Mouse (Mus musculus) C2C12 (cell line): ENCODE measurements around the gene Ppp1r8. TPM values are rescaled to one million over a fixed set of nuclear protein-coding genes. Genes with fewer than 3 reads are reported as not detected.
"Not testable (repeated sequence)": the region's sequence is repeated elsewhere in the genome, so short reads cannot be mapped to it uniquely, and the experiment has no call there.

Source experiments
- H3K27me3 ChIP-seq: one replicate; pipeline ENCODE4 v1.6.1; 2011; ENCODE audit not compliant: control insufficient read depth, insufficient read depth, insufficient read length
- H3K36me3 ChIP-seq: one replicate; pipeline ENCODE4 v1.6.1; 2011; ENCODE audit not compliant: control insufficient read depth, insufficient read depth
- H3K4me3 ChIP-seq: one replicate; pipeline ENCODE4 v1.5.1; 2011; ENCODE audit warnings: mild to moderate bottlenecking, control low read depth; ENCODE audit not compliant: poor library complexity, insufficient read depth, severe bottlenecking
- H3K79me2 ChIP-seq: one replicate; pipeline ENCODE4 v1.6.1; 2011; ENCODE audit not compliant: control insufficient read depth, insufficient read depth
- H3K79me3 ChIP-seq: one replicate; pipeline ENCODE4 v1.6.1; 2011; ENCODE audit warnings: low read depth, control low read depth
- H3ac ChIP-seq: one replicate; pipeline ENCODE3; 2011; ENCODE audit warnings: low read depth; ENCODE audit not compliant: control insufficient read depth, insufficient read length
- CEBPB ChIP-seq: IDR thresholded peaks from one replicate; pipeline ENCODE4 v1.6.1; 2011; ENCODE audit warnings: low read depth, mild to moderate bottlenecking, control low read depth, moderate library complexity
- CTCF ChIP-seq: IDR thresholded peaks from one replicate; pipeline ENCODE4 v1.5.1; 2011; ENCODE audit not compliant: control insufficient read depth, insufficient read depth, insufficient read length
- FOSL1 ChIP-seq: IDR thresholded peaks from one replicate; pipeline ENCODE4 v1.8.0; 2011; ENCODE audit warnings: mild to moderate bottlenecking, low read length; ENCODE audit not compliant: poor library complexity, insufficient read depth, severe bottlenecking
- MAX ChIP-seq: IDR thresholded peaks from one replicate; pipeline ENCODE4 v1.6.1; 2011; ENCODE audit warnings: mild to moderate bottlenecking, control low read depth
- MYOD1 ChIP-seq: IDR thresholded peaks from one replicate; pipeline ENCODE4 v1.6.1; 2011; ENCODE audit warnings: low read depth; ENCODE audit not compliant: control insufficient read depth, insufficient read length
- MYOG ChIP-seq: IDR thresholded peaks from one replicate; pipeline ENCODE4 v1.6.1; 2011; ENCODE audit not compliant: control insufficient read depth, insufficient read length; ENCODE audit errors: extremely low read depth
- USF1 ChIP-seq: IDR thresholded peaks from one replicate; pipeline ENCODE4 v1.6.1; 2011; ENCODE audit warnings: low read depth, mild to moderate bottlenecking, control low read depth, moderate library complexity
- polyA plus RNA-seq: library from polyadenylated mRNA; unstranded; fragments of >200 nt; fragmentation: generic; extraction: Trizol; gene quantifications from one replicate; pipeline ENCODE4 v1.2.1, GENCODE M21; 2012; ENCODE audit warnings: missing spikeins

Ppp1r8 gene
- polyA plus RNA-seq, 1 experiment: 81.7 TPM

- no peak for TF ChIP-seq MYOG
- no peak for TF ChIP-seq MAX
- TF ChIP-seq MYOD1: no peak
- Histone ChIP-seq H3K79me3 (no peaks in the 10 kb centered on the region), H3K4me3 (no peak overlapping the region), H3K79me2 (no peaks in the 10 kb centered on the region), H3K36me3 (no peaks in the 10 kb centered on the region), H3ac (no peak overlapping the region), H3K27me3 (peaks cover 11% of the 10 kb centered on the region)
Measured at GRCm38 (mm10) chr4:132798028-132798427, 44.9 kb downstream of the Ppp1r8 start.

GRCm38 (mm10) chr4:132797461-132797860, 45.5 kb downstream of the Ppp1r8 start:
- H3K27me3 ChIP-seq: peaks cover 11% of the 10 kb centered on the region

GRCm38 (mm10) chr4:132796196-132796886, 46.6 kb downstream of the Ppp1r8 start, which contains the start of gene Themis2:
Themis2 (minus strand) TSS chr4:132796387.
- no peak within 1 kb of the TSS for H3ac ChIP-seq
- no peaks in the 10 kb centered on the region for H3K36me3 ChIP-seq
- peaks cover 14% of the 10 kb centered on the region for H3K27me3 ChIP-seq
- H3K4me3 ChIP-seq: no peak within 1 kb of the TSS
- no peak for TF ChIP-seq FOSL1
- TF ChIP-seq MAX: no peak
- TF ChIP-seq MYOD1: no peak
- TF ChIP-seq USF1: no peak
- TF ChIP-seq MYOG: no peak
- TF ChIP-seq CTCF: no peak
- TF ChIP-seq CEBPB: no peak
- no peaks in the 10 kb centered on the region for H3K79me2 ChIP-seq
- H3K79me3 ChIP-seq: no peaks in the 10 kb centered on the region

More at GRCm38 (mm10) chr4:132797461-132797860, 45.5 kb downstream of the Ppp1r8 start:
- Histone ChIP-seq H3K36me3 (no peaks in the 10 kb centered on the region), H3ac (no peak overlapping the region), H3K4me3 (no peak overlapping the region), H3K79me3 (no peaks in the 10 kb centered on the region), H3K79me2 (no peaks in the 10 kb centered on the region)
- TF ChIP-seq MYOG (no peak), MAX (no peak), CEBPB (no peak), CTCF (no peak), USF1 (no peak), MYOD1 (no peak), FOSL1 (no peak)

DNA sequence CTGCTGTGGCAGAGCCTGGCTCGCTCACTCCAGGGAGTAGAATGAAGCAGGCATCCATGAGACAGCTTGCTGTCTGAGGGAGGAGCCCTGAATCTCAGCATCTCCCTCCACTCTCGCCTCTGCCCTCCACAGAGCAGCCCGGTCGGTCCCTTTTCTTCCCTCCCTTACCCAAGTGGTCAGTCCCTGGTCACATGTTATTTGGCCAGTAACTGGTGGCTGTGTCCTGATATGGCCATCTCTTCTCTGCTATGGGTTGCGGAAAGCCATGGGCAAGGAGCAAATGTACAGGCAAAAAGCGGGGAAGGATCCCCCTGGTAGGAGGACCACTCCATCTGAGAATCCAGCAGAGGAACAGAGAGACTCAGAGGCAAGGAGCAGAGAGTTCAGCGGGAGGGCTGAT, 47.8 kb downstream of the Ppp1r8 start:
- no peaks in the 10 kb centered on the region for H3K79me2 ChIP-seq
- TF ChIP-seq FOSL1 (no peak), CEBPB (no peak), MYOG (no peak), CTCF (no peak), MYOD1 (no peak), USF1 (no peak), MAX (no peak)
- H3K36me3 ChIP-seq: no peaks in the 10 kb centered on the region
- no peak overlapping the region for H3K4me3 ChIP-seq
- H3ac ChIP-seq: no peak overlapping the region
- H3K27me3 ChIP-seq: peaks cover 14% of the 10 kb centered on the region
- no peaks in the 10 kb centered on the region for H3K79me3 ChIP-seq

- no peak overlapping the region for H3K4me3 ChIP-seq
- H3K79me3 ChIP-seq: no peaks in the 10 kb centered on the region
- H3K27me3 ChIP-seq: peaks cover 14% of the 10 kb centered on the region
- H3K36me3 ChIP-seq: no peaks in the 10 kb centered on the region
- TF ChIP-seq CTCF: no peak
- no peaks in the 10 kb centered on the region for H3K79me2 ChIP-seq
- H3ac ChIP-seq: no peak overlapping the region
Measured at GRCm38 (mm10) chr4:132794760-132795159, 48.2 kb downstream of the Ppp1r8 start.

DNA sequence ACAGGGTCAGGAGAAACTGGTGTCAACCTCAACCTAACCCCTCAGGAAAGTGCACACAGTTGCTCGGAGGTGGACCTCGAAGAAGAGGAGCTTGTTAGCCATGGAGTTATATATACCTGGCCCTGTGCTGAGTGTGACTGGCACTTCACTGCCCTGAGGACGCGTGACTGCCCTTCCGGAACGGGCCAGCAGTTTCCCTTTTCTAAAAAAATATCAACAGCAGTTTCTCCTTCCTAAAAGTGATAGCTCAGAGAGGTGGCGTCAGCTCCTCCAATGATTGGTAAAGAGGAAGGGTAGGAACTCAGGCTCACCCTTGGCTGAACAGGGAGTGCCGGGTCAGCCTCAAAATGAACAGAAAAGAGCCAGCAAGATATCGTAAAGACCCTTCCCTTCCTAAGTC, 48.9 kb downstream of the Ppp1r8 start:
- TF ChIP-seq CTCF (no peak), MYOD1 (no peak), MAX (no peak), USF1 (no peak), FOSL1 (no peak), CEBPB (no peak), MYOG (no peak)
- Histone ChIP-seq H3K36me3 (no peaks in the 10 kb centered on the region), H3ac (no peak overlapping the region), H3K79me2 (no peaks in the 10 kb centered on the region), H3K4me3 (no peak overlapping the region), H3K79me3 (no peaks in the 10 kb centered on the region), H3K27me3 (peaks cover 14% of the 10 kb centered on the region)

DNA sequence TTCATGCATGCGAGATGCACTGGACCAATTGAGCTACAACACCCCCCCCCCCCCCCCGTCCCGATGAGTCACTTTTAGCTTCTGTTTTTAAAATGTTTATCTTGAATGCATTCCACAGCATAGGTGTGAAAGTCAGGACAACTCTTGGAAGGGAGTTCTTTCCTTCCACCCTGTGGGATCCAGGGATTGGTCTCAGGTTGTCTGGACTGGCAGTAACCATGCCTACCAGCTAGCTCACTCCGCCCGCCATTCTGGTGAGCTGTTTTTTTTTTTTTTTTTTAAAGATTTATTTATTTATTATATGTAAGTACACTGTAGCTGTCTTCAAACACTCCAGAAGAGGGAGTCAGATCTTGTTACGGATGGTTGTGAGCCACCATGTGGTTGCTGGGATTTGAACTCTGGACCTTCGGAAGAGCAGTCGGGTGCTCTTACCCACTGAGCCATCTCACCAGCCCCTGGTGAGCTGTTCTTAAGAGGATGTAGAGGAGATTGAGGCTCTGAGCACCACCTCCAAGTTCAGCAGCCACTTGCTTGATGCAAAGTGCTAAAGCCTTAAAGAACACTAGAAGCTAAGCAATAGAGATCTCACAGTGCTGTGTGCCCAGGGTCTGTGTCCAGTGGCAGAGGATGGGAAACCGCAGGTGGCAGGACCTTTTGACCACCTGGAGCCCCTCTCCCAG, 49.5 kb downstream of the Ppp1r8 start:
- peaks cover 14% of the 10 kb centered on the region for H3K27me3 ChIP-seq
- H3K36me3 ChIP-seq, H3ac ChIP-seq, H3K79me2 ChIP-seq, H3K4me3 ChIP-seq, H3K79me3 ChIP-seq: not testable (repeated sequence)
